Mouse (Mus musculus): ENCODE data around the gene Magi1.

- TF ChIP-seq GATA1 (IDR thresholded peaks at IDR 0.05; ENCODE audit: borderline replicate concordance, low read length) = no peak
- no peak for TF ChIP-seq FLI1 (IDR thresholded peaks at IDR 0.05; ENCODE audit: low read length)
Observed at GRCm38 (mm10) chr6:93996841-93997485, 286.8 kb downstream of the Magi1 start.

All from megakaryocyte, embryonic 14.5 days (primary cell).